Mouse (Mus musculus) heart, postnatal 0 days (tissue): Measurements from ENCODE around the gene Ppil3.

Experiments used
- CTCF ChIP-seq: IDR thresholded peaks from 2 replicates; pipeline ENCODE4 v1.5.1; 2016; ENCODE audit warnings: antibody characterized with exemption, control low read depth, low read depth
- EP300 ChIP-seq: IDR thresholded peaks from 2 replicates; pipeline ENCODE4 v1.6.1; 2016; ENCODE audit warnings: antibody characterized with exemption, low read depth

- TF ChIP-seq CTCF (no peak), EP300 (no peak)
These were observed 20.7 kb downstream of the Ppil3 start for GRCm38 (mm10) chr1:58424551-58424950.
